Mouse (Mus musculus) intestine, postnatal 0 days (tissue): ENCODE measurements around the gene Thoc5. TPM values are rescaled to one million over a fixed set of nuclear protein-coding genes. Genes with fewer than 3 reads are reported as not detected.
A peak's percentile ranks its signal among the peaks of the same experiment; 100 is the strongest.

Experiments used
- ATAC-seq: fragments of 200-750 bp; cut with Nextera tagmentation; 2 replicates; pipeline ENCODE4 v1.8.0; 2017; ENCODE audit warnings: mild to moderate bottlenecking, moderate TSS enrichment, moderate library complexity
- H3K27ac ChIP-seq: fragments of 300-500 bp; sonication (generic); 2 replicates; pipeline ENCODE4 v1.5.1; 2014; ENCODE audit warnings: mild to moderate bottlenecking, low read depth, low read length, moderate library complexity
- H3K27me3 ChIP-seq: fragments of 300-500 bp; sonication (generic); replicated peaks from 2 replicates; pipeline ENCODE4 v1.6.1; 2014; ENCODE audit warnings: low read length, mixed read lengths; ENCODE audit not compliant: control insufficient read depth, insufficient read depth
- H3K36me3 ChIP-seq: fragments of 300-500 bp; sonication (generic); 2 replicates; pipeline ENCODE4 v1.6.1; 2014; ENCODE audit warnings: mild to moderate bottlenecking, moderate library complexity; ENCODE audit not compliant: control insufficient read depth, insufficient read depth
- H3K4me1 ChIP-seq: fragments of 300-500 bp; sonication (generic); replicated peaks from 2 replicates; pipeline ENCODE4 v1.6.1; 2014; ENCODE audit warnings: antibody characterized with exemption, low read length, mixed read lengths; ENCODE audit not compliant: control insufficient read depth, insufficient read depth
- H3K4me2 ChIP-seq: fragments of 300-500 bp; sonication (generic); replicated peaks from 2 replicates; pipeline ENCODE4 v1.6.1; 2014; ENCODE audit warnings: low read depth, mild to moderate bottlenecking, moderate library complexity
- H3K4me3 ChIP-seq: fragments of 300-500 bp; sonication (generic); 2 replicates; pipeline ENCODE4 v1.5.1; 2014; ENCODE audit warnings: low read depth, low read length
- H3K9ac ChIP-seq: fragments of 300-500 bp; sonication (generic); 2 replicates; pipeline ENCODE4 v1.6.1; 2014; ENCODE audit warnings: mild to moderate bottlenecking, low read depth, low read length
- H3K9me3 ChIP-seq: fragments of 300-500 bp; sonication (generic); 2 replicates; pipeline ENCODE4 v1.6.1; 2016; ENCODE audit warnings: mixed run types; ENCODE audit not compliant: control insufficient read depth
- CTCF ChIP-seq: sonication (generic); IDR thresholded peaks from 2 replicates; pipeline ENCODE4 v1.5.1; 2016; ENCODE audit warnings: low read depth, mild to moderate bottlenecking, control low read depth, antibody characterized with exemption, moderate library complexity
- WGBS: fragments of 180-500 bp; shearing (Covaris S2); extraction: QIAGEN DNeasy Blood & Tissue Kit; methylation state at CpG from one replicate; pipeline ENCODE4 v1.1.7; 2014; 5-methylcytosine and 5-hydroxymethylcytosine counted together
- polyA plus RNA-seq: library from polyadenylated mRNA; unstranded; fragments of >200 nt; fragmentation: Nextera tagmentation; extraction: Ambion mirVana; gene quantifications from 2 replicates; pipeline ENCODE4 v1.2.1, GENCODE M21; 2015

Gene Thoc5
- polyA plus RNA-seq, 1 experiment from 2014 or later, result 15.9 TPM

GRCm38 (mm10) chr11:4873755-4874475 is 21.2 kb upstream of the Thoc5 start, which contains the start of gene Nipsnap1:
TSS of gene Nipsnap1 (plus strand) at chr11:4873951.
- WGBS, result under 1% methylated on average over 30 of the region's 30 CpGs
- Histone ChIP-seq H3K4me3 (peak within 1 kb of the TSS; percentile 68), H3K27ac (0 out of 2 replicates have a peak within 1 kb of the TSS, but pooled peaks have one; percentile 37), H3K9me3 (no peaks in the 10 kb centered on the region), H3K36me3 (no peaks in the 10 kb centered on the region), H3K4me2 (peak within 1 kb of the TSS; percentile 86), H3K9ac (no peak within 1 kb of the TSS), H3K27me3 (no peaks in the 10 kb centered on the region), H3K4me1 (no peaks in the 10 kb centered on the region)
- TF ChIP-seq CTCF, result no peak
- ATAC-seq, result peak; percentile 80

- 4% methylated on average over 10 of the region's 10 CpGs for WGBS
- TF ChIP-seq CTCF, result no peak
- Histone ChIP-seq H3K27me3 (no peaks in the 10 kb centered on the region), H3K9me3 (no peaks in the 10 kb centered on the region), H3K4me2 (peak overlapping the region; percentile 86), H3K4me1 (no peaks in the 10 kb centered on the region), H3K36me3 (no peaks in the 10 kb centered on the region), H3K4me3 (peak overlapping the region; percentile 68), H3K9ac (no peak overlapping the region), H3K27ac (0 out of 2 replicates have a peak overlapping the region, but pooled peaks have one; percentile 37)
- peak; percentile 70 for ATAC-seq
These were observed 20.6 kb upstream of the Thoc5 start for GRCm38 (mm10) chr11:4874551-4874950.

GRCm38 (mm10) chr11:4881087-4881486 is 14.0 kb upstream of the Thoc5 start:
- no peak overlapping the region for H3K4me3 ChIP-seq
- ATAC-seq, result no peak
- no peak overlapping the region for H3K4me2 ChIP-seq
- H3K4me1 ChIP-seq, result peaks cover 3% of the 10 kb centered on the region; the same call in 1 of the 2 replicates
- no peaks in the 10 kb centered on the region for H3K27me3 ChIP-seq
- H3K9me3 ChIP-seq, result no peaks in the 10 kb centered on the region
- no peaks in the 10 kb centered on the region for H3K36me3 ChIP-seq
- no peak overlapping the region for H3K27ac ChIP-seq
- no peak overlapping the region for H3K9ac ChIP-seq
- 81% methylated on average over 4 of the region's 4 CpGs for WGBS
- TF ChIP-seq CTCF, result no peak

- Histone ChIP-seq H3K27me3 (no peaks in the 10 kb centered on the region), H3K4me1 (peaks cover 3% of the 10 kb centered on the region; the same call in 1 of the 2 replicates), H3K9me3 (no peaks in the 10 kb centered on the region), H3K4me2 (peak overlapping the region; percentile 49), H3K9ac (no peak overlapping the region), H3K36me3 (no peaks in the 10 kb centered on the region), H3K27ac (peak overlapping the region; percentile 69), H3K4me3 (no peak overlapping the region)
- TF ChIP-seq CTCF, result peak; percentile 85
- 27% methylated on average over 14 of the region's 14 CpGs for WGBS
- ATAC-seq, result peak; percentile 97
These were observed 12.1 kb upstream of the Thoc5 start for GRCm38 (mm10) chr11:4882892-4883627.

- WGBS, result 67% methylated on average over 2 of the region's 2 CpGs
- ATAC-seq, result no peak
- peak; percentile 73 for TF ChIP-seq CTCF
- Histone ChIP-seq H3K4me1 (peaks cover 2% of the 10 kb centered on the region; the same call in 1 of the 2 replicates), H3K36me3 (peaks cover 13% of the 10 kb centered on the region), H3K9me3 (no peaks in the 10 kb centered on the region), H3K27me3 (no peaks in the 10 kb centered on the region), H3K4me2 (no peak overlapping the region), H3K27ac (no peak overlapping the region), H3K9ac (no peak overlapping the region), H3K4me3 (no peak overlapping the region)
These were observed 9.7 kb upstream of the Thoc5 start for GRCm38 (mm10) chr11:4885385-4885903.

GRCm38 (mm10) chr11:4886987-4887386 is 8.1 kb upstream of the Thoc5 start:
- Histone ChIP-seq H3K4me3 (no peak overlapping the region), H3K27ac (no peak overlapping the region), H3K9ac (no peak overlapping the region), H3K9me3 (no peaks in the 10 kb centered on the region), H3K27me3 (no peaks in the 10 kb centered on the region), H3K4me1 (no peaks in the 10 kb centered on the region; the same call in 1 of the 2 replicates), H3K36me3 (peaks cover 13% of the 10 kb centered on the region), H3K4me2 (no peak overlapping the region)
- ATAC-seq, result no peak
- TF ChIP-seq CTCF, result no peak
- 95% methylated on average over 3 of the region's 3 CpGs for WGBS
